In the genomic region with DNA sequence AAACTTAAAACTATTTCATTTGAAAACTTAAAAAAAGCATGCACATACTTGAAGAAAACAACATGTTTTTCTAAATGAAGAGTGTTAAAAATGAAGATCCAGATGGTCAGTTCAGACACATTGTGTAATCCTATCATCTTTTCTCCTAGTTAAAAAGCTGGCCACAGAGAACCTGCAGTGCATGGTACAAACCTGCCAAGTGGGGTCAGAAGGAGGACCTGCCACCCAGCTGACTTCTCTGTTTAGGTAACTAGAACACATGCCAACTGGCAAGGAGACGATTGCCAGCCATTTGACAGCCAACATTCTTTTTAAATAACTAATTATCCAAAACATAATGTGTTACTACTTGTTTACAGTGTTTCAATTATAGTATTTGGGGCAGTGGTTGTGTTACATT, we compare ENCODE assay signal across 19 mouse cellular contexts.
DNase-seq lines count a peak whose midpoint lies in the region; ATAC-seq and TF ChIP-seq lines count a peak whose summit lies in the region.
"Had no signal": no experiment of that assay in that cellular context is flagged by ENCODE, and none has a peak within 500 bp of the region (broad histone marks: within the 10 kb centered on the region; RNA-seq: fewer than 3 reads in every experiment).

No protein-coding gene starts in this region.

- no peaks in the 10 kb centered on the region for H3K9me3 ChIP-seq in kidney, embryonic 15.5 days (replicated peaks)
- H3K9me3 ChIP-seq in midbrain, postnatal 0 days (ENCODE audit: low read length): no peaks in the 10 kb centered on the region
- H3K9me3 ChIP-seq in midbrain, embryonic 16.5 days (replicated peaks; ENCODE audit: control insufficient read depth, low read length, poor library complexity, severe bottlenecking): no peaks in the 10 kb centered on the region
- H3K9me3 ChIP-seq: embryonic facial prominence, embryonic 10.5 days; forebrain, embryonic 10.5 days; heart, embryonic 13.5 days; hindbrain, embryonic 12.5 days had no signal

- H3K9ac ChIP-seq in kidney, embryonic 15.5 days: no peak overlapping the region
- H3K9ac ChIP-seq in midbrain, postnatal 0 days (replicated peaks; ENCODE audit: low read length, poor library complexity, severe bottlenecking): no peak overlapping the region
- H3K9ac ChIP-seq in midbrain, embryonic 16.5 days (ENCODE audit: low read depth, low read length): no peak overlapping the region
- H3K9ac ChIP-seq: heart, embryonic 13.5 days; hindbrain, embryonic 12.5 days had no signal

- H3K4me1 ChIP-seq in kidney, adult 2 months (ENCODE audit: control insufficient read depth, insufficient read depth, low read length): no peaks in the 10 kb centered on the region
- H3K4me1 ChIP-seq in kidney, embryonic 15.5 days: no peaks in the 10 kb centered on the region
- H3K4me1 ChIP-seq in midbrain, postnatal 0 days (ENCODE audit: insufficient read depth, low read length): no peaks in the 10 kb centered on the region
- H3K4me1 ChIP-seq in midbrain, embryonic 16.5 days (ENCODE audit: control insufficient read depth, insufficient read depth, low read length): no peaks in the 10 kb centered on the region
- H3K4me1 ChIP-seq: embryonic facial prominence, embryonic 10.5 days; forebrain, embryonic 10.5 days; hindbrain, embryonic 12.5 days had no signal

- H3K4me2 ChIP-seq in kidney, embryonic 15.5 days: no peak overlapping the region
- H3K4me2 ChIP-seq in midbrain, postnatal 0 days (ENCODE audit: low read depth, low read length, poor library complexity, severe bottlenecking): no peak overlapping the region
- H3K4me2 ChIP-seq in midbrain, embryonic 16.5 days (ENCODE audit: low read length): no peak overlapping the region
- H3K4me2 ChIP-seq: heart, embryonic 13.5 days; hindbrain, embryonic 12.5 days had no signal

- WGBS in kidney, adult 2 months: 47% methylated on average over 1 of the region's 1 CpGs
- WGBS in kidney, embryonic 15.5 days: 94% methylated on average over 1 of the region's 1 CpGs
- 77% methylated on average over 1 of the region's 1 CpGs for WGBS in midbrain, postnatal 0 days
- WGBS in midbrain, embryonic 16.5 days: 94% methylated on average over 1 of the region's 1 CpGs

- no peak for TF ChIP-seq POLR2A in kidney, adult 2 months (IDR thresholded peaks at IDR 0.05; ENCODE audit: low read depth, low read length)

- no peaks in the 10 kb centered on the region for H3K36me3 ChIP-seq in kidney, adult 2 months (ENCODE audit: control insufficient read depth, insufficient read depth, low read length)
- peaks cover 54% of the 10 kb centered on the region for H3K36me3 ChIP-seq in kidney, embryonic 15.5 days
- no peaks in the 10 kb centered on the region for H3K36me3 ChIP-seq in midbrain, postnatal 0 days (ENCODE audit: insufficient read depth, low read length)
- H3K36me3 ChIP-seq in midbrain, embryonic 16.5 days (ENCODE audit: control insufficient read depth, insufficient read depth, low read length): no peaks in the 10 kb centered on the region

- no peak for TF ChIP-seq CTCF in kidney, adult 2 months (conservative IDR thresholded peaks at IDR 0.05; ENCODE audit: insufficient read depth, insufficient read length, low read depth, low read length)
- TF ChIP-seq CTCF in midbrain, postnatal 0 days (IDR thresholded peaks at IDR 0.05): no peak

- no peak for ATAC-seq in kidney, embryonic 15.5 days (replicated peaks; ENCODE audit: low FRiP score)
- no peak for ATAC-seq in midbrain, postnatal 0 days (ENCODE audit: low FRiP score)
- no peak for ATAC-seq in midbrain, embryonic 16.5 days
- ATAC-seq in erythroid progenitor cell, adult 5-6 weeks (replicated peaks; ENCODE audit: low FRiP score, poor library complexity, severe bottlenecking): no peak
- ATAC-seq: forebrain, embryonic 14.5 days; hindbrain, embryonic 16.5 days; inflammation-experienced regulatory T-cells, adult 6 months had no signal

- H3K4me3 ChIP-seq in kidney, adult 2 months (ENCODE audit: insufficient read depth, low read depth, low read length): no peak overlapping the region
- H3K4me3 ChIP-seq in kidney, embryonic 15.5 days (replicated peaks): no peak overlapping the region
- no peak overlapping the region for H3K4me3 ChIP-seq in midbrain, postnatal 0 days (ENCODE audit: low read depth, low read length)
- no peak overlapping the region for H3K4me3 ChIP-seq in midbrain, embryonic 16.5 days (ENCODE audit: low read depth, low read length)
- H3K4me3 ChIP-seq: embryonic facial prominence, embryonic 10.5 days; forebrain, embryonic 10.5 days; gastrocnemius, adult 2 months; heart, embryonic 13.5 days; hindbrain, embryonic 12.5 days had no signal

- peak; percentile 33 to 48 for DNase-seq in cerebellum, postnatal 10 days
- DNase-seq in cerebellum, adult 11 months: no peak
- peak; percentile 33 for DNase-seq in kidney, adult 2 months
- peak; percentile 13 for DNase-seq in midbrain, postnatal 0 days (ENCODE audit: low spot score)
- DNase-seq: adrenal gland, adult 8-10 months; adrenal gland, postnatal 36 days; gastrocnemius, adult 2 months; gastrocnemius, postnatal 25 days; heart, postnatal 4 days had no signal

- no peaks in the 10 kb centered on the region for H3K27me3 ChIP-seq in kidney, adult 2 months (replicated peaks; ENCODE audit: control insufficient read depth, insufficient read depth, low read length)
- no peaks in the 10 kb centered on the region for H3K27me3 ChIP-seq in kidney, embryonic 15.5 days
- H3K27me3 ChIP-seq in midbrain, postnatal 0 days (ENCODE audit: insufficient read depth, low read length): no peaks in the 10 kb centered on the region
- no peaks in the 10 kb centered on the region for H3K27me3 ChIP-seq in midbrain, embryonic 16.5 days (ENCODE audit: control insufficient read depth, insufficient read depth, low read depth, low read length)
- H3K27me3 ChIP-seq: heart, embryonic 13.5 days; hindbrain, embryonic 12.5 days had no signal

- no peak overlapping the region for H3K27ac ChIP-seq in kidney, adult 2 months (ENCODE audit: insufficient read depth, low read depth, low read length)
- H3K27ac ChIP-seq in kidney, embryonic 15.5 days: no peak overlapping the region
- no peak overlapping the region for H3K27ac ChIP-seq in midbrain, postnatal 0 days (ENCODE audit: low read depth, low read length)
- no peak overlapping the region for H3K27ac ChIP-seq in midbrain, embryonic 16.5 days (ENCODE audit: low read length)
- H3K27ac ChIP-seq: embryonic facial prominence, embryonic 10.5 days; forebrain, embryonic 10.5 days; gastrocnemius, adult 2 months; heart, embryonic 13.5 days; hindbrain, embryonic 12.5 days had no signal
